In the genomic region with DNA sequence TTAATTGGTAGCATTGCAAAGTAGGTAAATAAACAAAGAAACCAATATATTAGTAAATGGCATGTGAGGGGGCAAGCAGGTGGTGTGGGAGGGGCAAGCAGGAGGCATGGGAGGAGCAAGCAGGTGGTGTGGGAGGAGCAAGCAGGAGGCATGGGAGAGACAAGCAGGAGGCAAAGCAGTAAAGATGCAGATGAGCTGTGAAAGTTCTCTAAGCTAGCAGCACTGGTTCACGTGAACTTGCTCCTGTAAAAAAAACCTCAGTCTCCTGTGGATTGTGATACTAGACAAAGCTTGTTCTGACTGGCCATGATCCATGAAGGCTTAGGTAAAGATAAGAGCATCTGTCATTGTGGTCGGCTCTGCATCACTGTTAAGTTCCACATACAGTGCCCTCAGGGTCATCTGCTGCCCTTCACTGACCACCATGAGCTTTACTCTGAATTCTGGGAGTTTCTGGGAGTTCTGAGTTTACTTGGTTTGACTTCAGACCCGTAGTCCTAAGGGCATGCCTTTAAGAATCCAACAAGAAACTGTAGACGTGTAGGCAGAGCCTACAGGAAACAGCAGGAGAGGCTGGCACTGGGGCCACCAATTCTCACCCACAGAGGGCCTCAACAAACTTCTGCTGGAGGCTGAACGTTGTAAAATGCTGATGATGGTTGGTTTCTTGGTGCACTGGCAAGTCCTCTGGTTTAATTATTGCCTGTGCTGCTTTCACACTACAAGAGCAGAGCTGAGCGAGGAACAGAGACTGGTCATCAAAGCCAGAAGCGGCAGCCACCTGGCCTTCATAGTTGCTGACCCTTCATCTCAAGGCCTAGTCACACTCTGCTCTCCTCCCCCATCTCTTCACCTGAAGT, we compare ENCODE assay signal across 14 mouse cellular contexts.
DNase-seq lines count a peak whose midpoint lies in the region; ATAC-seq and TF ChIP-seq lines count a peak whose summit lies in the region.
"Had no signal": no experiment of that assay in that cellular context is flagged by ENCODE, and none has a peak within 500 bp of the region (broad histone marks: within the 10 kb centered on the region; RNA-seq: fewer than 3 reads in every experiment).

No protein-coding gene starts in this region.

- H3K27ac ChIP-seq in gastrocnemius, adult 2 months = no peak overlapping the region
- 0 out of 2 replicates have a peak overlapping the region, but pooled peaks have one; percentile 20 for H3K27ac ChIP-seq in kidney, adult 2 months (ENCODE audit: insufficient read depth, low read depth, low read length)
- H3K27ac ChIP-seq in limb, embryonic 10.5 days = peak overlapping the region; percentile 44
- H3K27ac ChIP-seq: heart, embryonic 15.5 days; midbrain, embryonic 13.5 days had no signal

- H3K9me3 ChIP-seq in limb, embryonic 10.5 days (replicated peaks) = no peaks in the 10 kb centered on the region
- H3K9me3 ChIP-seq: heart, embryonic 15.5 days; midbrain, embryonic 13.5 days had no signal

- H3K4me1 ChIP-seq in kidney, adult 2 months (ENCODE audit: control insufficient read depth, insufficient read depth, low read length) = peaks cover 17% of the 10 kb centered on the region
- H3K4me1 ChIP-seq in limb, embryonic 10.5 days = peaks cover 54% of the 10 kb centered on the region

- H3K36me3 ChIP-seq in kidney, adult 2 months (ENCODE audit: control insufficient read depth, insufficient read depth, low read length) = no peaks in the 10 kb centered on the region
- H3K36me3 ChIP-seq in limb, embryonic 10.5 days = no peaks in the 10 kb centered on the region
- H3K36me3 ChIP-seq: heart, embryonic 15.5 days; midbrain, embryonic 13.5 days had no signal

- 44% methylated on average over 7 of the region's 7 CpGs for WGBS in kidney, adult 2 months
- 49% methylated on average over 7 of the region's 7 CpGs for whole genome bisulfite sequencing in limb, embryonic 10.5 days

- no peak overlapping the region for H3K4me3 ChIP-seq in gastrocnemius, adult 2 months
- no peak overlapping the region for H3K4me3 ChIP-seq in kidney, adult 2 months (ENCODE audit: insufficient read depth, low read depth, low read length)
- H3K4me3 ChIP-seq in limb, embryonic 10.5 days = no peak overlapping the region
- H3K4me3 ChIP-seq: heart, embryonic 15.5 days; midbrain, embryonic 13.5 days had no signal

- TF ChIP-seq CTCF in gastrocnemius, adult 2 months (IDR thresholded peaks at IDR 0.05) = no peak
- TF ChIP-seq CTCF in kidney, adult 2 months (conservative IDR thresholded peaks at IDR 0.05; ENCODE audit: insufficient read depth, insufficient read length, low read depth, low read length) = no peak

- ATAC-seq in activated CD4-positive, CD25-positive, alpha-beta regulatory T cell, adult 4 months = no peak
- ATAC-seq: hindbrain, embryonic 16.5 days; midbrain, embryonic 13.5 days had no signal

- no peaks in the 10 kb centered on the region for H3K27me3 ChIP-seq in kidney, adult 2 months (replicated peaks; ENCODE audit: control insufficient read depth, insufficient read depth, low read length)
- no peaks in the 10 kb centered on the region for H3K27me3 ChIP-seq in limb, embryonic 10.5 days (ENCODE audit: low read depth, poor library complexity, severe bottlenecking)
- H3K27me3 ChIP-seq: heart, embryonic 15.5 days; midbrain, embryonic 13.5 days had no signal

- DNase-seq in gastrocnemius, adult 2 months = peak; percentile 5
- DNase-seq in gastrocnemius, adult 8-10 months (ENCODE audit: low spot score in 2 of 2) = no peak
- peak; percentile 85 for DNase-seq in 416B (ENCODE audit: low read depth)
- DNase-seq in kidney, adult 2 months = peak; percentile 80
- no peak for DNase-seq in limb, embryonic 10.5 days (ENCODE audit: low spot score)
- DNase-seq in heart, postnatal 36 days = no peak
- no peak for DNase-seq in left cerebral cortex, adult 9 months (ENCODE audit: low spot score in 2 of 2)
- DNase-seq: adrenal gland, postnatal 14 days; cerebellum, adult 9-11 months; layer of hippocampus, adult 9-11 months had no signal

- intact Hi-C loops in gastrocnemius, adult 2 months (cut with DNase I) = no loop called here
- intact Hi-C loops in heart, postnatal 36 days (cut with DNase I) = no loop called here

- TF ChIP-seq POLR2A in kidney, adult 2 months (IDR thresholded peaks at IDR 0.05; ENCODE audit: low read depth, low read length) = no peak

Comparison
In these comparisons a context has a peak if more than half of its experiments do, and no peak if none do; other contexts are left out.
1. DNase-seq: peak in gastrocnemius, adult 2 months (single experiment), 416B (single experiment) and kidney, adult 2 months (single experiment); none in gastrocnemius, adult 8-10 months (0 of 2), limb, embryonic 10.5 days (single experiment), heart, postnatal 36 days (0 of 2) and left cerebral cortex, adult 9 months (0 of 2).